Mouse (Mus musculus): ENCODE results near the gene Slc26a1.

Slc26a1 gene

DNA sequence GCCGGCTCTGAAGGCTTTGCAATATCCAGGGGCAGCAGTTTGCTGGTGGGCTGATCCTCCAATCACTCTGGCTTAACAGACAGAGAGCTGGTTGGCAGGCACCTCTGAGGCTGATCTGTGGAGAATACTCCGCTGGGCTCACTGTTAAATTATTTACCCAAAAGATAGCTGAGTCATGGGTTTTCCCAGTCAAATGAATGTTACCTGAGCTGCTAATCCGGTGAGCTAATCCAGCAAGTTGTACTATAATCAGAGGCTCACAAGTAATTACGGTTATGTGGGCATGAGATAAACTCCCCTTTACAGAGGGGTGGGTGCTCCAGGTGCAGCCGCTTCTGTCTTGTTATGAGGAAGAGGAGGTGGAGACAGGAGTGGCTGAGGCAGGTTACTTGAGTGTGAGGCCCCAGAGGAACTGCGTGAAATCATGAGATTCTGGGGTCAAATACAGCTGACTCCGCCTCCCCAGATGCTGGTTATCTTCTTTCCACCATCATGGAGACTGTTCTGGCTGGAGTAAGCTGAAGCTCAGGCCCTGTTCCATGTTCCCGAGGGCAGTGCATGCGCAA is at the start of gene Slc26a1:
Slc26a1 (minus strand) TSS at position 319 of the 566 bp plus-strand sequence.
- no peak for DNase-seq (ENCODE audit: low read depth, low spot score)

DNA sequence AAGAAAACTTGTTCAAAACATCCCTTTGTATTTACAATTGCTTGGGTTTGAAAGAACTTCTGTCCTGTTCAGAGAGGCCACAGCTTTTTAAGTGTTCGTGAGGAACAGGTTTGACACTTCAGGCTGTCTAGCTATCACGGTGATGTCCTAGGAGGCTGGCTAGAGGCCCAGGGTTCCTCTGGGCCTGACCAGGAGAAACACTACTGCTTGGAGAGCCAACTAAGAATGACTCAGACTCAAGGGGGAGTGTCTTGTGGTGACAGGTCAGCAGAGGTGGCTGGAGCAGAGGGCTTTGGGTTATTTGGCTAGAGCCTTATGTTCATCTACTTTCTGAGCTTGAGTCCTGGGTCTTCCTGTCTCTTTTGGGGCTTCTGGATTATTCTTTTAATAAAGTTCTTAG is 48.6 kb upstream of the Slc26a1 start:
- DNase-seq (ENCODE audit: low read depth, low spot score) = no peak

DNA sequence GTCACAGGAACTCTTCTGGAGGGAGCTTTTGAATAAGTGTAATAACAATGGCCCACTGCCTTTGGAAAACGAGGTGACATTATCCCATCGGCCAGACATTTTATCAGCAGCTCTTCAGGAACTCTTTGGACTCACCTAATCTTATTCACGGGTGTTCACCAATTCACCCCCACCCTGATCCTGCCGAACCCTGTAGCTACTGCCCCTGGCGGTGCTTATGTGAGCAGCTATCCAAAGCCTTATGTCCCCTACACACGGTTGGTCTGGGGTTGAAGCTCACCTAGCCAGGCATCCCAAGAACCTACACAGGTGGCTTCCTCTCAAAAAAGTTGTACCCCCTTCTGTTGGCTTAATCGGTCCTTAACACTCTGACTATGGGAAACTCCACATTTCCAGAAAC is 44.4 kb upstream of the Slc26a1 start:
- no peak for DNase-seq (ENCODE audit: low read depth, low spot score)

DNA sequence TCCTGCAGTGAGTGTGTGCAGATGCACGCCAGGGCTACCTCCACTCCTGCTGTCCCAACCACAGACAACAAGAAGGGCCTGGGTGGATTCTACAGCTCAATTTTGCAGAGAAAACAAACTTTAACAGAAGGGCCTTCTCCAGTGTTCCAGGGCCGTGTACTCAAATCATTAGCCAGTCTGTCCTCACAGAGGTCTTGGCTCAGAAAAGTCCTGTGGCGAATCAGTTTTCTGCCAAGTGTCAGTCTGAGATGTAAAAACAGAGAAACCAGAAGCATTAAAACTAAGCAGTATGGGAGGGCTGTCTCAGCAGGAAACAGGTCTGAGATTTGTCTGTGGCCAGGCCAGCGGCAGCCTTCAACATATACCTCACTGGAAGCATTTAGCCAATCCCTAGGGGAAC is 42.7 kb upstream of the Slc26a1 start:
- no peak for DNase-seq (ENCODE audit: low read depth, low spot score)

DNA sequence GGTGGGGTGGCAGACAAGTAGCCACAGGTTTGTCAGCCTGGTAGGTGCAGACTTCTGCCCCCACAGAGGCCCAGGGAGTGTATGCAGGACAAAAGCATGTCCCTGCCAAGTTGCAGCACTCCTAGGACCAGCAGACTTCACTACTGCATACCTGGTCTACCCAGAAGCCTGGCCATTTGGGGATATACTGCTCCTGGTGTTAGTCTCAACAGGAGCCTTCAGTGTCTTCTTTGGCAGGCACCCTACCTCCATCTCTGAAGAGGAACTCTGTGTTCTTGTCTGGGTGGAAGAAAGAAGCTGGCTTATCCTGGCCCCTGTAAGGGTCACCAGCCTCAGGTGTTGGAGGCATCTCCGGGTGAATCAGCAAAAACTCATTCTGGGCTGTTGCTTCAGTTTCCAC is 40.6 kb upstream of the Slc26a1 start:
- DNase-seq (ENCODE audit: low read depth, low spot score) = no peak

DNA sequence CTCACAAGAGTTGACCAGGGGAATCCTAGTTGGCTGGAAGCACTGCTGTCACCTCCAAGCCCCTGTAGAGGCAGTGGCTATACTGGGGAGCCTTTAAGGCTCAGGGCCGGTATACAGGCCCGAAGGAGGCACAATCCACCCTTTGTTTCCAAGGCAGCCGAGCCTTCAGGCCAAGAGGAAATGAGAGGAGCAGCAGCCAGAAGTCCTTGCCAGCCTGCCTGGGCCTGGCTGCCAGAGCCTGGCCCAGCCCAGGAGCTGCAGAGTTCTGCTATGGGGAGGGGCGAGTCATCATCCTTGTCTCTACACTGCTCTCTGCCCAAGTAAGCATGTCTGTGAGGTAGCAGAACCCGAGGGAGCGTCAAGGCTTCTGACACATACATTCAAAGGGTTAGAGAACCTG is 38.8 kb upstream of the Slc26a1 start:
- no peak for DNase-seq (ENCODE audit: low read depth, low spot score)

DNA sequence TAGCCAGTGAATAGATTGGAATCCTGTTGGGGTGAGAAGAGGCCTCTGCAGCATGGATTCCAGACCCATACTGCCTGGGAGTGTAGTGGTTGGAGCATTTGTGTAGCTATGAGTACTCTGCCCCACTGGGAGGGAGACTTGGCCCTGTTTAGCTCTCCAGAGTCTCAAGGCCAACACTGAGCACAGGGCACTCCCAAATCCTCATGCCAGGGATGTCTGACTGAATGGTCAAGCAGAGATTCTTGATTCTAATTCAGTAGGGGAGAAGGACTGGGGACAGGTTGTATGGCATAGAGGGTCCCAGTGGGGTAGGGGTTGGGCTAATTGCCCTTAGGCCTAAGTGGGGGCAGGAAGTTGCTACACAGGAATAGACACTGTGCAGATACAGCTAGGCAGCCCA is 38.3 kb upstream of the Slc26a1 start:
- DNase-seq (ENCODE audit: low read depth, low spot score) = no peak

DNA sequence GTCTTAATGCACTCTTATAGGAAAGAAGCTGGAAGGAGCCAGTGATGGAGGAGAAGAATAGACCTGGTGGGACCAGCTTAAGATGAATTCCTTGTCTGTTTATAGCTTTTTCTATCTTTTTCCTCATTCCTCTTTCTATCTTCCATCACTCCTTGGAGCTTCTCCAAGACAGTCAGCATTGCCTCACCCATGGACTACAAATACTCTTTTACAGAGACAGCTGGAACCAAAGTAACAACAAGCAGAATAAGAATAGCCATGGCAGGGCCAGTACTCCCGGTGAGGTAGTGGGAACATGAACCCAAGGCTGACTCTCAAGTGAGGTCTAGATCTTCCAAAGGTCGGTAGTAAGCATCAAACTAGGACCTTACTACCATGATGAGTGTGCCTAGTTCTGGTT is 37.7 kb upstream of the Slc26a1 start:
- no peak for DNase-seq (ENCODE audit: low read depth, low spot score)

DNA sequence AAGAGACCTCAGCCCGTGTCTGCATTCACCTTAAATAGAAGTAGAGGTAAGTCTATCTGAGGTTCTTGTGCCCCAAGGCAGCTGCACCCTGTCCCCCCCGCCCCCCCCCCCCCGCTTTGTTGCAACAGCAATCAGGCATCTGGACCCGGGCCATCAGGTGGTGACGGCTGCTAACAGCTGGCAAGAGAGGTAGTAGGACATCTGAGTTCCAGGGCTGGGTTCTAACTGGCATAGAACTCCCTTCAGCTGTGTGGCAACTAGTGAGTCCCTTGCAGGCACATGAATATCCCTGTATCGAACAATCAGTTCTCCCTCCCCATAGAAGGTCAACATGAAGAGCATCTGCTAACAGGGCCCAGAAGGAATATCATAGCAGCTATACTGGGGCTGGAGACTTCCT is 36.6 kb upstream of the Slc26a1 start:
- no peak for DNase-seq (ENCODE audit: low read depth, low spot score)

DNA sequence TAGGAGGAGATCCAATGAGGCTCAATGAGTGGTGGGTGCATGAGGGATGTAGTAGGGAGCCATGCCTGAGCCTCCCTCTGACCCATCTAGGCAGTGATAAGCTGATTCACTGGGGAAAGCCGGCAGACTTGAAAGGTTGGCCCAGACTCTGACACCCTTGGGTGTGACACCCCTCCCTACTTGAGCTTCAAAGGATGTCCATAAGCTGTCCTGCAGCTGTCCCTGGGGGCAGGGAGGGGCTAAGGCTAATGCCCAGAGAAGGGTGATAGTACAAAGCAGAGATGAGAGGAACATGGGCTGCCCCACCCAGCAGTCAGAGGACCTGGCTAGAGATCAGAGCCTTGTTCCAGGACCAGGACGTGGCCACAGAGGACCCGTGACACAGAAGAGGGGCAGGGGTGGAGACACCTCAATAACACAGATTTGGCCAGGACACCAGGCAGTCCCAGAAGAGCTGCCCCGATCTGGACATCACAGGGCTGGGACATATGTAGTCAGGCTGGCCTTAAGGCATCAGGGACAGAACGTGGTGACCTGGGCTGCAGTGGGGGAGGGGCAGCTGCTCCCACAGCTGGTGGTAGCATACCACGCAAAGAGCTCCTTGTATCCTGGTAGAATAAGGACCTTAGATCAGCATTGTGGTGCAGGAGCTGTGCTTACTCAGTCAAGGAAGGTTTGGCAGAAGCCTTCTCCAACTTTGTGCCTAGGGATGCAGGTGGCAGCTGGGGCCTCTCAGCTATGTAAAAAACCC is 33.8 kb upstream of the Slc26a1 start:
- DNase-seq (ENCODE audit: low read depth, low spot score) = no peak

DNA sequence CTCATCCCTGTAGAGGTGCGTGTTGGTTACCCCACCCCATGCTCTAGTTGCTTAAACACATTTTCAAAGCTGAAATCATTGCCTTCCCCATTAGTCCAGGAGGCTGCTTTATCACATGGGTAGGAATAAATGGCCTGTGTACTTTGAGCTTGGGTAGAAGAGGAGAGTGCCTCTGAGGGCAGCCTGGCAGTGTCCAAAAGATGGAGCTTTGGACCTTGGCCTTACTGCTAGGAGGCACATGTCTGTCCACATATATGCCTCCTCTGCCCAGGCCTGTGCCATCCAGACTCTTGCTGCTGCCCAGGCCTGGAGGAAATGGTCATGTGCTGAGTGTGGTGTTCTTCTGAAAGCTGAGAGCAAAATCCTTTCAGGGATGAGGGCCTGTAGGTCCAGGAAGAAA is 33.0 kb upstream of the Slc26a1 start:
- DNase-seq (ENCODE audit: low read depth, low spot score) = no peak

DNA sequence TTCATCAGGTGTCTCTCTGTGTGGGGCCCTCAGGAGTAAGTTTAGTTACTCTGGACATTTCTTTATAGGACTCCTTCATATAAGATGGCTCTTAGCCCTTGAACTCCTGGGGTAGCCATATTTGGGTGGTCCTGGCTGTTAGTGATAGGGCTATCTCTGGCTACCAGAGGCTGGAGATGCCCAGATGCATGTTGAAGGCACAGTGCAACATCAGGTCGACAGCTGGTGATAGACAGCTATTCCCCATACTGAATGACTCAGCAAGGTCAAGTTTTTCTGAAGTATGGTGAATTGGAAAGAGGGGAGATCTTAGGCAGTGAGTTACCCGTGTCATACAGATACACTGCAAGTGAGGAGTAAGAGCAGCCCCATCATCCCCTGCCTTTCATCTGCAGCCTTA is 32.4 kb upstream of the Slc26a1 start:
- DNase-seq (ENCODE audit: low read depth, low spot score) = no peak

DNA sequence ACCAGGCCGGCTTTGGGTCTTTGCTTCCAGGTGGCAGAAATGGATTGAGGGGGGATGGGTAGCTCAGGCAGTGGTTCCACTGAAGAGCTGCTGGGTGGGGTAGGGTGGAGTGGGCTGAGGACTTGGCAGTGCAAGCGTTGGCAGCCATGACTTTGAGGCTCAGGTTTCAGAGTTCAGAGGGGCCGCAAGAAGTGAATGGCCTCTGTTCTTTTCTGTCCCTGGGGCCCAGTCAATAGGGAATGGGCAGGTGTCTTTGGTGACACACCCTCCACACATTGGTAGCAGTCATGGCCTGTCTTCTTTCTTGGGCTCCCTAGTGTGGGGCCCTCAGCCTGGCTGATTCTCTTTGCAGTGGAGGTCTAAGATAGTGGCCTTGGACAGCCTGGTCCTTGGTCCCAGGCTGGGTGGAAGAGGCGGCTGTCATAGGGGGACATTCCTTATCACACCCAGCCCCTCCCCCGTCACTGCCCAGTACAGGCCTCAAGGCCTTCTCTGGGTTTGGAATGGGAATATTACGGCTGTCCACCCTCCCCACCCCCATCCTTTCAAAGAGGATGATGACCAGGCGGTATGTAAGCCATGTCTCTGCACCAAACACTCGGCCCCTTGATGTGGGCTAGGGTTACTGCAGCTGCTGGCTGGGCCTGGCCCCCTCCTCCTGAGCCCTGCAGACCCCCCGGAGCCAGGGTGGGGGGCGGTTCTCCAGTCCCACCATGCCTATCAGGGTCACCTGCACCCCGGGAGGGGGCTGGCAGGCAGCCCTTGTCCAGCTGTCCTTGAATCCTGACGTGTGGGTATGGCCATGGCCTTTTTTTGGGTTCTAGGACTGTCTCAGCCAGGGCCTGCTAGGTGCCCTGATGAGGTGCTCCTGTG is 28.6 kb upstream of the Slc26a1 start:
- no peak for DNase-seq (ENCODE audit: low read depth, low spot score)

DNA sequence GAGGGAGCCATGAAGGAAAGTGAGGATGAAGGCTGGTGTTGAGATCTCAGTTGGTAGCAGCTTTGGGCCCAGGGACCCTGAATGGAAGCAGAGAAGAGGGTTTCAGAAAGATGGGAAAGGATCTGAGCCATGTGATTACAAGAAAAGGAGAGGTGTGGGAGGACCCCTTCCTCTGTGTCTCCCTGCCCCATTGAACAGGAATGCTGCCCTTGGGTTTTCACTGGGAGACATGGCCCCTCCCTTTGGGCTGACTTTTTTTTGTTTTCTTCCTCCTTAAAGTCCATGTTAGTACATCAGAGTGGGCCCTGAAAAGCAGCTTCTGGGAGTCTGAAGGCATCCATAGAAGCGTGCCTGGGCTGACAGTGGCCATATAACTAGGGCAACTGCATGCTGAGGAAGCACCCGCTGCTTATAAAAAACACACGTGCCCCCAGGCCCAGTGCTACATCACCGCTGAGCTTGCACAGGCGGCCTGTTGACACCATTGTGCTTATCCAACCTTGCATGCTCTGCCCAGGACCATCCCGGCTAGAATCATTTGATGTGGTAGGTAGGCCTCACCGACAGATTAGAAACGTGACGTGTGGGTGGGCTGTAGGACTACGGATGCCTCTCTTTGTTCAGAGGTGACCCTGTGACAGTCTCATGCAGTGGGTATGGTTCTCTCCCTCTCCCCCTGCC is 26.1 kb upstream of the Slc26a1 start:
- DNase-seq (ENCODE audit: low read depth, low spot score) = no peak

DNA sequence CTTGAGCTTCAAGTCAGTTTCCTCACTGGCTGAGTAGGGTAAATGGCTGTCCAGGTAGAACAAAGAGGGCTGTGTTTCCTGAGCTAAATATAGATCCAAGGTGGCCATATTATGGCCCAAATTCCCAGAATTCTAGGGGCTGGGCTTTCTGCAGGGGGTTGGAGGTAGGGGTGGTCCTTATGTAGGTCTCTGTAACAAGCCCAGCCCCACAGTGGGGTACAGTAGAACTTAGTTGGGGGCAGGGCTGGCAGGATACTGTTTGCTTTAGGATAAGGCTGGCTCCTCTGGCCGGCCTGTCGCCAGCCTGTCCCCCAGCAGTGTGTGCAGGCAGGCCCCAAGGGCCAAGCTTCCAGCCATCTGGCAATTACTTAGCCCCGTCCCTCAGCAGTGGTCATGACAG is 25.0 kb upstream of the Slc26a1 start:
- no peak for DNase-seq (ENCODE audit: low read depth, low spot score)

DNA sequence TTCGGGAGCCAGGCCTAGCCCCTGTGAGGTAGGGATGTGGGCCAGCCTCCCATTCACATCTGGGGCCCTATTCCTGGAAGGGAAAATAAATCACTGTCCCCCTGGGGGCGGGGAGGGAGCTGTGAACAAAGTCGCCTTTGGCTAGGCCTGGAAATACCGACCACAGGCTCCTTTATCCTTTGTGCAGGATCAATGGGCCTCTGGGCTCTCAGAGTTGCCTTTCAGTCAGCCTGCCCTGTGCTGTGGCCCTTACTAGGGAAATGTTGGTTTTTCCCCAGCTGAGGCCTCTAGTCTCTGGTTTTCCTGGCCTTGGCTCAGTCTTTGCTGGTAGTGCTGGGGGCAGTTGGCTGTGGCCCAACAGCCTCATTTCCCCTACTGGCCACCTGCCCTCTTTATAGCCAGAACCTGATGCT is 22.0 kb upstream of the Slc26a1 start:
- DNase-seq (ENCODE audit: low read depth, low spot score) = no peak

DNA sequence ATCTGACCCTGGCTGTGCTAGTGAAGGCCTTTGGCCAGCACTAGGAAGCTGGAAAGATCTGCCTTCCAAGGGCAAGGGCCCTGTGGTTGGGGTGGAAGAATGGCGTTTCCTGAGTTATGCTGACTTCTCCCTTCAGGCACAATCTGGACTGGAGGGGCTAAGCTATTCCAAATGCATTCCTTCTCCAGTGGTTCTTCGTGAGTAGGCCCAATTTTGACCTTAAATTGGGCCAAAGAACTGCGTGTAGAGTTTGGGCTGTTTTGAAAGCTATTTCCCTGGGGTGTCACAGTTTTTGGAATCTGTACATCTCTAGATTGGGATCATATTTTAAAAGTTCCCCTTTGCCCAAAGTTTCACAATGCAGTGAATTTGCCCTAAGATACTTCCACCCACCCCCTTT is 21.2 kb upstream of the Slc26a1 start:
- no peak for DNase-seq (ENCODE audit: low read depth, low spot score)

DNA sequence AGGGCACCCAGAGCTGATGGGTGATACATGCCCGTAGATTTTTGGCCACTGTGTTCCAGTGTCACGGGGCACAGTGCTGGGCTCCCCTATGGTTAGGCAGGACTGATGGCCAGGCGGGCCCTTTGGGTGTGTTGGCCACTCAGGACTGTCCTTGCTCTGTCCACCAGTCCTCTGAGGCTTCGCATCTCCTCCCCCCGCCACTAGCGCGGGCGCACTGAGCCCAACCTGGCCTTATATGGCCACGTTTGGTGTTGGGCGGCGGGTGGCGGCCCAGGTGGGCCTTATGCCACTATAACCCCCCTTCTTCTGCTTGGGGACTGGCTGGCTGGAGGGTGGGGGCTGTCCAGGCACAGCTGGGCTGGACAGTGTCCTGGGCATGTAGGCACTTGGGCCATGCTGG is 20.5 kb upstream of the Slc26a1 start:
- DNase-seq (ENCODE audit: low read depth, low spot score) = no peak

DNA sequence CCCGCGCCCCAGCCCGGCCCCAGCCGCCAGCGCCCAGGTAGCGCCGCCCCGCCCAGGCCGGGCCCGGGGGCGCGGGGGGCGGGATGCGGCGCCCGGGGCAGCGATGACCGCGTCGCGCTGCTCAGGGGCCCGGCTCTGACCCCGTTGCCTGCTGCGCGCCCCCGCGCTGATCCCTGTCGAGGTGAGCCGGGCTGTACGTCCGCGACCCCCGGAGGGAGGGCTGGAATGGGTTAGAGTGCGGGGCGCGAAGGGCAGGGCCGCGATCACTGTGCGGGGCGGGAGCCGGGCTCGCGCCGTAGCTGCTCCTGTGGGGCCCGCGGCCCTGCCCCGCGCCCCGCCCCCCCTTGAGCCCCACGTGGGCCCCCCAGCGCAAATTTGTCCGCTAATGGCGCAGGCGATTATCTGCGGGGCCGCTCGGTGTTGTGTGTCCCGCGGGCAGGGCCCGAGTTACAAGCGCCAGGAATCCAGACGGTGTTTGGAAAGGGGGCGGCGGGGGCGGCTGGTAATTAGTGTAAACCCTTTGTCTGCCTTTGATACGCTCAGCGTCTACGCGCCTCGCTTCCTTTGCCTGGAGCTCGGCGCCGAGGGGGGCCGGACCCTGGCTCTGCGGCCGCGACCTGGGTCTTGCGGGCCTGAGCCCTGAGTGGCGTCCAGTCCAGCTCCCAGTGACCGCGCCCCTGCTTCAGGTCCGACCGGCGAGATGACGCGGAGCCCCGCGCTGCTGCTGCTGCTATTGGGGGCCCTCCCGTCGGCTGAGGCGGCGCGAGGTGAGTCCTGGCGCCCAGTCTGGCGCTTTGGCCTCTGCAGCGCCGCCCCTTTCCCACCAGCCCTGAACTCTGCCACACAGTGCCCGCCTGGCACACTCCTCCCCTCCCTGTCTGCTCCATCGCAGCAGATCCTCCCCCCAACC is 19.2 kb upstream of the Slc26a1 start:
- DNase-seq (ENCODE audit: low read depth, low spot score) = peak; percentile 47

DNA sequence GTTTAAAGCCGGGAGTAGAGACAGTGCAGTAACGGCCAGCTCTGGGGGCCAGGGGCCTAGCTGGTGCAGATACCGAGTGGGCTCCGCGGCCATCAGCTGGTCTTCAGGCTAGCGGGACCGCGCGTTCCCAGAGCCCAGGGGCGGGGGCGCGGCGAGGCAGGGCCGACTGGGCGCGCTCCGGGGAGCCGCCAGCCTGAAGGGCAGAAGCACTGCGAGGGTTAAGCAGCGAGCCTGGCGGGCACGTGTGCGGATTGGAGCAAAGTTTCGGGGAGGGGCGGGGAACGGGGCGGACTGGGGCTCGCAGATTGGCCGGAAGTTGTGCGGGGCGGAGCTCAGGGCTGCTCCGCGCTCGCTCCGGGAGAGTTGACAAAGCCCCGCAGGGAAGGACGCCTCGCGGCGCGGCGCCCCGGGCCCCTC is 18.5 kb upstream of the Slc26a1 start:
- DNase-seq (ENCODE audit: low read depth, low spot score) = peak; percentile 93

DNA sequence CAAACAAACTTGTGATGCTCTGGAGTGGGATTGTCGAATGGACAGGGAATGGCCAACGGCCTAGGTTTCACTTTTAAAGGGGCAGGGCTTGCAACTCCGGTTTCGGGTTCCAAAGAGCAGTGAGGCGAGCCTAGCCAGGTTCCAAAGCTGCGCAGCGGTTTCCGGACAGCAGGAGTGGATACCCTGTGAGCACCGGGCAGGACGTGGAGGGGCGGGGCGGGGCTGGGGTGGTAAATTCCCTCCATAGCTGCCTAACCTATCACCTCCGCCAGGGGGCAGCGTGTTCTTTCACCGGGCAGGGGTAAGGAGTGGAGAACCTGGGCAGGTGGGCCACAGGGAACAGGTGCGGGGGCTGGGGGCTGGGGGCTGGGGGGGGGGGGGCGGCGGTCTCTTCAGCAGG is 16.9 kb upstream of the Slc26a1 start, which contains the start of gene Fgfrl1:
Fgfrl1 (plus strand) TSS at position 112 of the 400 bp plus-strand sequence.
- DNase-seq (ENCODE audit: low read depth, low spot score) = peak; percentile 79

Measured in CD4-positive helper T cell, adult 2 months (primary cell).